Mouse (Mus musculus): ENCODE results near the gene Krtdap. TPM values are rescaled to one million over a fixed set of nuclear protein-coding genes. Genes with fewer than 3 reads are reported as not detected.
"Not testable (repeated sequence)": the region's sequence is repeated elsewhere in the genome, so short reads cannot be mapped to it uniquely, and the experiment has no call there.

Gene Krtdap
- polyA plus RNA-seq, 1 experiment from 2014 or later = not detected

- DNase-seq (ENCODE audit: low spot score) (no peak), ATAC-seq (replicated peaks; ENCODE audit: insufficient number of reproducible peaks, low FRiP score, low TSS enrichment, low read depth) (no peak)
- no peak overlapping the region for H3K4me3 ChIP-seq (ENCODE audit: low read depth, low read length)
- 70% methylated on average over 6 of the region's 6 CpGs for WGBS
- H3K4me1 ChIP-seq (ENCODE audit: control insufficient read depth, insufficient read depth, low read length) = no peaks in the 10 kb centered on the region
- H3K36me3 ChIP-seq (replicated peaks; ENCODE audit: control insufficient read depth, insufficient read depth, low read depth, low read length) = no peaks in the 10 kb centered on the region
- no peak overlapping the region for H3K27ac ChIP-seq (replicated peaks; ENCODE audit: low read depth, low read length)
- H3K9ac ChIP-seq (replicated peaks; ENCODE audit: low read length) = no peak overlapping the region
- no peaks in the 10 kb centered on the region; the same call in 1 of the 2 replicates for H3K9me3 ChIP-seq (replicated peaks; ENCODE audit: control insufficient read depth, low read length)
- no peak overlapping the region for H3K4me2 ChIP-seq (ENCODE audit: low read depth, low read length)
- H3K27me3 ChIP-seq (ENCODE audit: control insufficient read depth, insufficient read depth, low read length) = no peaks in the 10 kb centered on the region
Observed at GRCm38 (mm10) chr7:30812291-30812807, 24.7 kb downstream of the Krtdap start.

GRCm38 (mm10) chr7:30820131-30820530 lies 32.4 kb downstream of the Krtdap start:
- DNase-seq (ENCODE audit: low spot score) = no peak
- Histone ChIP-seq H3K4me1 (ENCODE audit: control insufficient read depth, insufficient read depth, low read length) (no peaks in the 10 kb centered on the region), H3K4me3 (ENCODE audit: low read depth, low read length) (no peak overlapping the region), H3K27ac (replicated peaks; ENCODE audit: low read depth, low read length) (no peak overlapping the region), H3K27me3 (ENCODE audit: control insufficient read depth, insufficient read depth, low read length) (no peaks in the 10 kb centered on the region), H3K9ac (replicated peaks; ENCODE audit: low read length) (no peak overlapping the region), H3K4me2 (ENCODE audit: low read depth, low read length) (no peak overlapping the region), H3K36me3 (replicated peaks; ENCODE audit: control insufficient read depth, insufficient read depth, low read depth, low read length) (no peaks in the 10 kb centered on the region), H3K9me3 (replicated peaks; ENCODE audit: control insufficient read depth, low read length) (no peaks in the 10 kb centered on the region)
- WGBS = 61% methylated on average over 6 of the region's 6 CpGs
- ATAC-seq (replicated peaks; ENCODE audit: insufficient number of reproducible peaks, low FRiP score, low TSS enrichment, low read depth) = no peak

- H3K9me3 ChIP-seq (replicated peaks; ENCODE audit: control insufficient read depth, low read length) = no peaks in the 10 kb centered on the region
- no peak for DNase-seq (ENCODE audit: low spot score)
- H3K27ac ChIP-seq (replicated peaks; ENCODE audit: low read depth, low read length) = no peak overlapping the region
- H3K4me1 ChIP-seq (ENCODE audit: control insufficient read depth, insufficient read depth, low read length) = no peaks in the 10 kb centered on the region
- no peak overlapping the region for H3K4me2 ChIP-seq (ENCODE audit: low read depth, low read length)
- 61% methylated on average over 7 of the region's 7 CpGs for WGBS
- ATAC-seq (replicated peaks; ENCODE audit: insufficient number of reproducible peaks, low FRiP score, low TSS enrichment, low read depth) = no peak
- no peaks in the 10 kb centered on the region for H3K36me3 ChIP-seq (replicated peaks; ENCODE audit: control insufficient read depth, insufficient read depth, low read depth, low read length)
- H3K9ac ChIP-seq (replicated peaks; ENCODE audit: low read length) = no peak overlapping the region
- H3K27me3 ChIP-seq (ENCODE audit: control insufficient read depth, insufficient read depth, low read length) = no peaks in the 10 kb centered on the region
- no peak overlapping the region for H3K4me3 ChIP-seq (ENCODE audit: low read depth, low read length)
Observed at GRCm38 (mm10) chr7:30820854-30821445, 33.3 kb downstream of the Krtdap start.

- Histone ChIP-seq H3K9ac (replicated peaks; ENCODE audit: low read length) (no peak overlapping the region), H3K36me3 (replicated peaks; ENCODE audit: control insufficient read depth, insufficient read depth, low read depth, low read length) (no peaks in the 10 kb centered on the region), H3K27ac (replicated peaks; ENCODE audit: low read depth, low read length) (no peak overlapping the region), H3K4me3 (ENCODE audit: low read depth, low read length) (no peak overlapping the region), H3K4me2 (ENCODE audit: low read depth, low read length) (no peak overlapping the region), H3K27me3 (ENCODE audit: control insufficient read depth, insufficient read depth, low read length) (no peaks in the 10 kb centered on the region), H3K9me3 (replicated peaks; ENCODE audit: control insufficient read depth, low read length) (no peaks in the 10 kb centered on the region), H3K4me1 (ENCODE audit: control insufficient read depth, insufficient read depth, low read length) (no peaks in the 10 kb centered on the region)
- DNase-seq (ENCODE audit: low spot score) (no peak), ATAC-seq (replicated peaks; ENCODE audit: insufficient number of reproducible peaks, low FRiP score, low TSS enrichment, low read depth) (no peak)
- WGBS = 66% methylated on average over 5 of the region's 5 CpGs
Observed at GRCm38 (mm10) chr7:30821532-30821931, 33.8 kb downstream of the Krtdap start.

- no peak within 1 kb of the TSS for H3K4me3 ChIP-seq (ENCODE audit: low read depth, low read length)
- H3K4me2 ChIP-seq (ENCODE audit: low read depth, low read length) = no peak within 1 kb of the TSS
- DNase-seq (ENCODE audit: low spot score) = no peak
- no peaks in the 10 kb centered on the region for H3K27me3 ChIP-seq (ENCODE audit: control insufficient read depth, insufficient read depth, low read length)
- H3K36me3 ChIP-seq (replicated peaks; ENCODE audit: control insufficient read depth, insufficient read depth, low read depth, low read length) = no peaks in the 10 kb centered on the region
- H3K4me1 ChIP-seq (ENCODE audit: control insufficient read depth, insufficient read depth, low read length) = no peaks in the 10 kb centered on the region
- 87% methylated on average over 18 of the region's 18 CpGs for WGBS
- H3K9ac ChIP-seq (replicated peaks; ENCODE audit: low read length) = no peak within 1 kb of the TSS
- ATAC-seq (replicated peaks; ENCODE audit: insufficient number of reproducible peaks, low FRiP score, low TSS enrichment, low read depth) = no peak
- H3K9me3 ChIP-seq (replicated peaks; ENCODE audit: control insufficient read depth, low read length) = no peaks in the 10 kb centered on the region
- H3K27ac ChIP-seq (replicated peaks; ENCODE audit: low read depth, low read length) = no peak within 1 kb of the TSS
Observed at GRCm38 (mm10) chr7:30823675-30824074, 36.0 kb downstream of the Krtdap start, which contains the start of gene Ffar2. Ffar2 (minus strand) TSS chr7:30823775.

- WGBS = 90% methylated on average over 3 of the region's 3 CpGs
- no peak for ATAC-seq (replicated peaks; ENCODE audit: insufficient number of reproducible peaks, low FRiP score, low TSS enrichment, low read depth)
- H3K4me3 ChIP-seq (ENCODE audit: low read depth, low read length) = no peak overlapping the region
- no peaks in the 10 kb centered on the region for H3K27me3 ChIP-seq (ENCODE audit: control insufficient read depth, insufficient read depth, low read length)
- H3K9ac ChIP-seq (replicated peaks; ENCODE audit: low read length) = no peak overlapping the region
- H3K27ac ChIP-seq (replicated peaks; ENCODE audit: low read depth, low read length) = no peak overlapping the region
- H3K36me3 ChIP-seq (replicated peaks; ENCODE audit: control insufficient read depth, insufficient read depth, low read depth, low read length) = no peaks in the 10 kb centered on the region
- no peak overlapping the region for H3K4me2 ChIP-seq (ENCODE audit: low read depth, low read length)
- no peak for DNase-seq (ENCODE audit: low spot score)
- no peaks in the 10 kb centered on the region for H3K4me1 ChIP-seq (ENCODE audit: control insufficient read depth, insufficient read depth, low read length)
- no peaks in the 10 kb centered on the region for H3K9me3 ChIP-seq (replicated peaks; ENCODE audit: control insufficient read depth, low read length)
Observed at GRCm38 (mm10) chr7:30824306-30824705, 36.6 kb downstream of the Krtdap start.

- ATAC-seq (replicated peaks; ENCODE audit: insufficient number of reproducible peaks, low FRiP score, low TSS enrichment, low read depth) (no peak), DNase-seq (ENCODE audit: low spot score) (no peak)
- Histone ChIP-seq H3K4me2 (ENCODE audit: low read depth, low read length) (no peak overlapping the region), H3K4me3 (ENCODE audit: low read depth, low read length) (no peak overlapping the region), H3K4me1 (ENCODE audit: control insufficient read depth, insufficient read depth, low read length) (no peaks in the 10 kb centered on the region), H3K9ac (replicated peaks; ENCODE audit: low read length) (no peak overlapping the region), H3K36me3 (replicated peaks; ENCODE audit: control insufficient read depth, insufficient read depth, low read depth, low read length) (no peaks in the 10 kb centered on the region), H3K9me3 (replicated peaks; ENCODE audit: control insufficient read depth, low read length) (no peaks in the 10 kb centered on the region), H3K27ac (replicated peaks; ENCODE audit: low read depth, low read length) (no peak overlapping the region), H3K27me3 (ENCODE audit: control insufficient read depth, insufficient read depth, low read length) (no peaks in the 10 kb centered on the region)
- WGBS = 93% methylated on average over 10 of the region's 10 CpGs
Observed at GRCm38 (mm10) chr7:30826660-30827059, 39.0 kb downstream of the Krtdap start.

- not testable (repeated sequence) for H3K4me1 ChIP-seq (ENCODE audit: control insufficient read depth, insufficient read depth, low read length); DNase-seq (ENCODE audit: low spot score); H3K4me2 ChIP-seq (ENCODE audit: low read depth, low read length); H3K9ac ChIP-seq (replicated peaks; ENCODE audit: low read length); H3K36me3 ChIP-seq (replicated peaks; ENCODE audit: control insufficient read depth, insufficient read depth, low read depth, low read length); H3K27ac ChIP-seq (replicated peaks; ENCODE audit: low read depth, low read length); H3K27me3 ChIP-seq (ENCODE audit: control insufficient read depth, insufficient read depth, low read length); H3K4me3 ChIP-seq (ENCODE audit: low read depth, low read length); H3K9me3 ChIP-seq (replicated peaks; ENCODE audit: control insufficient read depth, low read length); ATAC-seq (replicated peaks; ENCODE audit: insufficient number of reproducible peaks, low FRiP score, low TSS enrichment, low read depth)
Observed at GRCm38 (mm10) chr7:30828871-30829270, 41.2 kb downstream of the Krtdap start.

Data from embryonic facial prominence, embryonic 11.5 days (tissue).